Mouse (Mus musculus) heart, embryonic 16.5 days (tissue): ENCODE data around the gene Slit2. TPM values are rescaled to one million over a fixed set of nuclear protein-coding genes. Genes with fewer than 3 reads are reported as not detected.
"Not testable (repeated sequence)": the region's sequence is repeated elsewhere in the genome, so short reads cannot be mapped to it uniquely, and the experiment has no call there.

Experiments used
- ATAC-seq: fragments of 200-750 bp; cut with Nextera tagmentation; replicated peaks from 2 replicates; pipeline ENCODE4 v1.8.0; 2017; ENCODE audit warnings: moderate number of reproducible peaks; ENCODE audit not compliant: insufficient read depth, low FRiP score; ENCODE audit errors: extremely low read depth
- H3K27ac ChIP-seq: fragments of 300-500 bp; sonication (generic); 2 replicates; pipeline ENCODE4 v1.5.1; 2014; ENCODE audit warnings: mild to moderate bottlenecking, low read length, control low read depth, moderate library complexity
- H3K27me3 ChIP-seq: fragments of 300-500 bp; sonication (generic); 2 replicates; pipeline ENCODE4 v1.6.1; 2014; ENCODE audit warnings: low read length, mixed read lengths; ENCODE audit not compliant: control insufficient read depth, insufficient read depth
- H3K36me3 ChIP-seq: fragments of 300-500 bp; sonication (generic); 2 replicates; pipeline ENCODE4 v1.6.1; 2014; ENCODE audit not compliant: control insufficient read depth, insufficient read depth
- H3K4me1 ChIP-seq: fragments of 300-500 bp; sonication (generic); 2 replicates; pipeline ENCODE4 v1.6.1; 2014; ENCODE audit warnings: low read length, mixed read lengths; ENCODE audit not compliant: control insufficient read depth, insufficient read depth
- H3K4me2 ChIP-seq: fragments of 300-500 bp; sonication (generic); 2 replicates; pipeline ENCODE4 v1.6.1; 2014; ENCODE audit warnings: low read depth, mild to moderate bottlenecking, control low read depth, low read length
- H3K4me3 ChIP-seq: fragments of 300-500 bp; sonication (generic); 2 replicates; pipeline ENCODE4 v1.5.1; 2014; ENCODE audit warnings: mild to moderate bottlenecking, control low read depth, low read length
- H3K9ac ChIP-seq: fragments of 300-500 bp; sonication (generic); 2 replicates; pipeline ENCODE4 v1.6.1; 2014; ENCODE audit warnings: low read length, control low read depth
- H3K9me3 ChIP-seq: fragments of 300-500 bp; sonication (generic); replicated peaks from 2 replicates; pipeline ENCODE4 v1.6.1; 2016; ENCODE audit warnings: low read length; ENCODE audit not compliant: control insufficient read depth
- WGBS: fragments of 180-500 bp; shearing (Covaris S2); extraction: QIAGEN DNeasy Blood & Tissue Kit; methylation state at CpG from one replicate; pipeline ENCODE4 v1.1.7; 2014; 5-methylcytosine and 5-hydroxymethylcytosine counted together
- polyA plus RNA-seq: library from polyadenylated mRNA; unstranded; fragments of >200 nt; fragmentation: Nextera tagmentation; extraction: Ambion mirVana; gene quantifications from 2 replicates; pipeline ENCODE4 v1.2.1, GENCODE M21; 2015

Slit2 gene
- polyA plus RNA-seq, 1 experiment from 2014 or later: 14.6 TPM

DNA sequence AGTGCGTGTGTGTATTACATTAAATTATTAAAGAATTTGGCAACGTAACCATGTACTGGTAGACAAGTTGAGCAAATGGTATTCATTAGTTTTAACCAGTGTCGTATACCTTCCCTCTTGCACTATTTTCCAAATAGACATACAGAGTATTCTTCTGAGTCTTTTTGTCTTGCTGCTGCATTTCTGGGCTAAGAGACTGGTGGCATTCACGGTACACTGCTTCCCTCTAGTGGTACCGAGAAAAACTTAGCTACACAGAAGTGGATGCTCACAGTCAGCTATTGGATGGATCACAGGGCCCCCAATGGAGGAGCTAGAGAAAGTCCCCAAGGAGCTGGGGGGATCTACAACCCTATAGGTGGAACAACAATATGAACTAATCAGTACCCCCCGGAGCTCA lies 257.8 kb downstream of the Slit2 start:
- 33% methylated on average over 6 of the region's 6 CpGs for WGBS
- not testable (repeated sequence) for H3K9ac ChIP-seq, H3K27ac ChIP-seq, H3K4me3 ChIP-seq, H3K27me3 ChIP-seq, H3K9me3 ChIP-seq, H3K36me3 ChIP-seq, H3K4me2 ChIP-seq, H3K4me1 ChIP-seq, ATAC-seq

DNA sequence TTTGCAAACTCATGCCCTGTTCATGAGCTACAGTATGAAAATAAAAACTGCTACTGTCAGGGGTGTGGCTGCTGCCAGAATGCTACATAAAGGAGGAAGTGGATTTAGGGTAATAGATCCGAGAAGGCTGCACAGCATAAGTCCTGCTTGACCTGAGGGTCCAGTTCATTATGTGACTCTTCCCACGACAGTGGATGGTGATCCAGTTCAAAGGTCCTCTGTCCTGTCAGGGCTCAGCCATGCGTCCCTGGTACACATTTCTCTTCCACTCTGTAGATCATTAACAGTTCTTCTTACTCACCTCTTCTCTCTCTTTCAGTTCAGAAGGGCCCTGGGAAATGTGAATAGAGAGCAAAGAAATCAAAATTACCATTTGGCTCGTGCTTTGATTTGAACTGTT lies 265.4 kb downstream of the Slit2 start:
- Histone ChIP-seq H3K27me3 (no peaks in the 10 kb centered on the region), H3K4me1 (no peaks in the 10 kb centered on the region), H3K9ac (no peak overlapping the region), H3K4me2 (no peak overlapping the region), H3K4me3 (no peak overlapping the region), H3K27ac (no peak overlapping the region), H3K9me3 (no peaks in the 10 kb centered on the region), H3K36me3 (0 out of 2 replicates have a peak, but pooled peaks cover 2% of the 10 kb centered on the region)
- ATAC-seq: no peak
- WGBS: 71% methylated on average over 4 of the region's 4 CpGs

DNA sequence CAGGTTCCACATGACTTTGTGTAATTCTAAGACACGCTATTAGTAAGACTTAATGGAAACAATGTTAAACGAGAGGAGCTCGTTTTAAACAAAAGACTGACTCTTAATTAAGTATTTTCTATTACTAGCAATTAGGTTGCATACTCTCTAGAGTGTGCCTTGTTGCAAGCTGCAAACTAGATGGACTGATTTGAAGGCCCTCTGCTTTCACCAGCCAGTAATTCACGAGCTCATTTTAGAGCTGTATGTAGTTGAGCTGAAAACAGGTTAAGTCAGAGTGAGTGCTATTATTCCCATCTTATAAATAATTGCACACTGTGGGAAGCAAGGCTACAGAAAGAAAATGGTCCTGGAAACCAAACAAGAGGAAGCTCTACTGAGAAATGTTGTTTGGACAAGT lies 294.6 kb downstream of the Slit2 start:
- no peak overlapping the region for H3K9ac ChIP-seq

DNA sequence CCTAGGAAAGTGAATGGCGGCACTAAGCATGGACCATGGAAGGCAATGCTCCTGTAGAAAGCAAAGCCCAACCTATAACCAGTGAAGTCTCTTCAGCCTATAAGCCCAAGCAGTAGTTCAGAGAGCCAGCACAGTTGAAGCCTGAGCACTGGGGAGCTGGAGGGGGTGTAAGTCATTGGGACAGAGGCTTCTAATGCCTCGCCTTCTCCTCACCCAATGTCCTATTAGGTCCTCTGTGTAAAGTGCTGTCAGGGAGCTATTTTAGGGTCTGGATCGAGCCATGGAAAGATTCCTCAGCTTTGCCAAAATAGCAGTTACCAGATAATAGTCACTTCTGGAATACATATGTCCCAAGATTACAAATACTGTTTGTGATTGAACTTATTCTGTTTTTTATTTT lies 318.2 kb downstream of the Slit2 start:
- WGBS: 51% methylated on average over 3 of the region's 3 CpGs
- no peak overlapping the region for H3K4me2 ChIP-seq
- no peaks in the 10 kb centered on the region for H3K9me3 ChIP-seq
- H3K27me3 ChIP-seq: no peaks in the 10 kb centered on the region
- peaks cover 2% of the 10 kb centered on the region; the same call in 1 of the 2 replicates for H3K36me3 ChIP-seq
- H3K4me3 ChIP-seq: no peak overlapping the region
- H3K4me1 ChIP-seq: 0 out of 2 replicates have a peak, but pooled peaks cover 2% of the 10 kb centered on the region
- ATAC-seq: peak; percentile 80
- peak overlapping the region; percentile 37 for H3K27ac ChIP-seq
- H3K9ac ChIP-seq: no peak overlapping the region

More for the DNA sequence above, 294.6 kb downstream of the Slit2 start:
- Histone ChIP-seq H3K4me3 (no peak overlapping the region), H3K36me3 (no peaks in the 10 kb centered on the region), H3K4me2 (no peak overlapping the region), H3K27me3 (no peaks in the 10 kb centered on the region), H3K27ac (no peak overlapping the region), H3K4me1 (no peaks in the 10 kb centered on the region), H3K9me3 (no peaks in the 10 kb centered on the region)
- no peak for ATAC-seq
- WGBS: 79% methylated on average over 4 of the region's 4 CpGs

DNA sequence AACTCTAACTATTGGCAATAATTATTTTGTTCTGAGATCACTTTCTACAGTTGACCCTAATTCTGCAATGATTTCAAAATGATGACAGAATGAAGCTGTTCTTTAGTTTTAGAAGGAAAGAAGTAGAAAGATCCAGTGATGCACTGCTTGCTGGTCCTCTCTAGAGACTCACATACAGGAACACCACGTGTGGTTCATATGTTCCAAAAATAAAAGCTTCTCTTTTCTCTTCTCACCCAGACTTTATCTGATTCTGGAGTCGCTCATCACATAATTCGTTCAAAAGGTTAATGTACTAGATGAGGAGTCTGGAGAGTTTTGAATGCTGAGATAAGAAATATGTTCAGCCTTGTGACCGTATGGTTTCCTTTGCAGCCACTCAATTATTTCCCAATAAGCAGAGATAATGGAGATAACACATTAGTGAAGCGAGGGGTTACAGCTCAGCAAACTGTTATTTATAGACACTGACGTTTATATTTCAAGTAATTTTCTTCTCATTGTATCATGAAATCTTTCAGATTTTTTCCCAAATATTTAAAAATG lies 332.2 kb downstream of the Slit2 start:
- H3K36me3 ChIP-seq: no peaks in the 10 kb centered on the region
- H3K4me1 ChIP-seq: no peaks in the 10 kb centered on the region
- no peak overlapping the region for H3K4me3 ChIP-seq
- no peak for ATAC-seq
- no peak overlapping the region for H3K27ac ChIP-seq
- H3K9me3 ChIP-seq: no peaks in the 10 kb centered on the region
- no peak overlapping the region for H3K9ac ChIP-seq
- no peaks in the 10 kb centered on the region for H3K27me3 ChIP-seq
- 48% methylated on average over 6 of the region's 6 CpGs for WGBS
- H3K4me2 ChIP-seq: no peak overlapping the region

DNA sequence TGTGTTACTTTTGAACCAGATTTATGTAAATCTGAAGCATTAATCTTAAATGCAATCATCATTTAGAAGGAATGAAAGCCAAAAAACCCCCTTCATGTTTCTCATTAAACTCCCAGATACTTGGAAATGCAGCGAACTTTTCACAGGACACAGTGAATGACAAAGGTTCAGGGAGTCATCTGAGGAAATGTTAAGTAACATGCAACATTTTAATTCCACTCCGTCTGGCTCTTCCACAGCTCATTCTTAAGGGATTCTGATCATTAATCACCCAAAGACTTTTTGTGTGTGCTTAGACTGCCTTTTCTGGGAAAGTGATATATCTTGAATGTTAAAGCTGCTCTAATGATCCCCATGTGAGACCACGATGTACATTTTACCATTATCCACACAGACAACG lies 337.7 kb downstream of the Slit2 start:
- no peaks in the 10 kb centered on the region for H3K36me3 ChIP-seq
- H3K27ac ChIP-seq: no peak overlapping the region
- no peaks in the 10 kb centered on the region for H3K27me3 ChIP-seq
- H3K9me3 ChIP-seq: no peaks in the 10 kb centered on the region
- 70% methylated on average over 4 of the region's 4 CpGs for WGBS
- H3K4me2 ChIP-seq: no peak overlapping the region
- H3K4me3 ChIP-seq: no peak overlapping the region
- H3K4me1 ChIP-seq: no peaks in the 10 kb centered on the region
- ATAC-seq: no peak
- no peak overlapping the region for H3K9ac ChIP-seq

DNA sequence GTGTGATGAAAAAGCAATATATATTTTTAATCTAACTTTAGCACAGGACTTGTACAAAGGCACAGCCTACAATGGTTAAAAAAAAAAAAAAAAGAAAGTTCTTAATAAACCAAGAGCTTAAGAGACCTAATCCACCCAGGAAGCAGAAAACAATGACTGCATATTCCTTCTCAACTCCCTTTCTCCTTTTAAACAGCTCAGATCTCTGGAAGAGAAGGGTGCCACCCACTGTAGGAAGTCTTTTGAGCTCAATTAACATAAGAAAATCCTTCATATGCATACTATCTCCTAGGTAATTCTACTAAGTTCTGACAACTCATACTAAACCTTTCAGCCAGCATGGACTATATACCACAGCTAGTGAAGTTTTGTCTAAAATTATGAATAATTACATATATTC lies 343.3 kb downstream of the Slit2 start:
- no peaks in the 10 kb centered on the region for H3K9me3 ChIP-seq
- ATAC-seq: no peak
- no peak overlapping the region for H3K4me2 ChIP-seq
- no peaks in the 10 kb centered on the region for H3K36me3 ChIP-seq
- no peak overlapping the region for H3K4me3 ChIP-seq
- no peak overlapping the region for H3K9ac ChIP-seq
- H3K27ac ChIP-seq: no peak overlapping the region
- H3K27me3 ChIP-seq: no peaks in the 10 kb centered on the region
- no peaks in the 10 kb centered on the region for H3K4me1 ChIP-seq

DNA sequence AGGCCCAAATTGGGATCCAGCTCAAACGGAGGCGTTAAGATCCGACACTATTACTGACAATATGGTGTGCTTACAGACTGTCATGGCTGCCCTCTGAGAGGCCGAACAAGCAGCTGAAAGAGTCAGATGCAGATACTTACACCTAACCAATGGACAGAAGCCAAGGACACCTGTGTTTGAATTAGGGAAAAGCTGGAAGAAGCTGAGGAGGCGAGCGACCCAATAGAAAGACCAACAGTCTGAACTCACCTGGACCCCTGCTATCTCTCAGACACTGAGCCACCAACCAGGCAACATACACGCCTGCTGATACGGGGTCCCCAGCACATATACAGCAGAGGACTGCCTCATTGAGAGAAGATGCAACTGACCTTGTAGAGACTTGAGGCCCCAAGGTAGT lies 344.7 kb downstream of the Slit2 start, which contains the start of gene 5730480H06Rik:
Gene 5730480H06Rik (plus strand): TSS at position 301 of the 400 bp plus-strand sequence.
- Histone ChIP-seq H3K27me3 (no peaks in the 10 kb centered on the region), H3K4me1 (no peaks in the 10 kb centered on the region), H3K9me3 (no peaks in the 10 kb centered on the region), H3K4me2 (no peak within 1 kb of the TSS), H3K9ac (no peak within 1 kb of the TSS), H3K27ac (no peak within 1 kb of the TSS), H3K4me3 (no peak within 1 kb of the TSS), H3K36me3 (no peaks in the 10 kb centered on the region)
- WGBS: 92% methylated on average over 8 of the region's 8 CpGs
- no peak for ATAC-seq

DNA sequence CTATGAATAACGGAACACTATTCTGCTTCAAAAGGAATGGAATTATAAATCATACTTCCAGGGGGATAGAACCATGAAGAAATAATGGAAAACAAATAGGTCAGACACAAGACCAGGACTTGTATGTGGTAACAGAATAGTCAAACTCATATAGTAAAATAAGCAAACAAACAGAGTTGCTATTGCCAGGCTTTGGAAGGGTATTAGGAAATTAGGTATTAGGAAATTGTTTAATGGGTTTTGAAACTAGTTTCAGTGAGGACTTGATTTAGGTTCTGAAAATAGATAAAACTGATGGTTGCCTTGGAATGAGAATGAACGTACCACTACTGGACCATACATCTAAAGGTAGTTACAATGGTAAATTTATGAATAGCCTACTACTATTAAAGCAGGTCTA lies 346.8 kb downstream of the Slit2 start:
- no peak for ATAC-seq
- Histone ChIP-seq H3K4me3 (no peak overlapping the region), H3K4me1 (no peaks in the 10 kb centered on the region), H3K36me3 (no peaks in the 10 kb centered on the region), H3K27ac (no peak overlapping the region), H3K9me3 (no peaks in the 10 kb centered on the region), H3K9ac (no peak overlapping the region), H3K4me2 (no peak overlapping the region), H3K27me3 (no peaks in the 10 kb centered on the region)
- 86% methylated on average over 2 of the region's 2 CpGs for WGBS
